Mouse (Mus musculus) frontal cortex, postnatal 36 days (tissue): Measurements from ENCODE around the gene Ankrd17.

ENCODE experiments used
- DNase-seq, 2 experiments: peaks; one replicate each; pipeline ENCODE4 v3.0.0; 2022; ENCODE audit warnings: low spot score in 2 of 2

The Ankrd17 gene

GRCm38 (mm10) chr5:90366121-90367066, at the start of gene Ankrd17:
TSS of gene Ankrd17 (minus strand) at chr5:90366577.
- DNase-seq, result peak; percentile 90 to 93

GRCm38 (mm10) chr5:90414925-90415295, 48.5 kb upstream of the Ankrd17 start:
- DNase-seq, result no peak

- DNase-seq, result no peak
Measured at GRCm38 (mm10) chr5:90414142-90414924, 48.0 kb upstream of the Ankrd17 start.

- DNase-seq, result peak; percentile 42 to 75
Measured at GRCm38 (mm10) chr5:90405210-90405609, 38.8 kb upstream of the Ankrd17 start.

GRCm38 (mm10) chr5:90396817-90397216, 30.4 kb upstream of the Ankrd17 start:
- no peak for DNase-seq

- DNase-seq, result no peak
Measured at GRCm38 (mm10) chr5:90394322-90394721, 27.9 kb upstream of the Ankrd17 start.

GRCm38 (mm10) chr5:90393764-90394163, 27.4 kb upstream of the Ankrd17 start:
- no peak for DNase-seq

- no peak for DNase-seq
Measured at GRCm38 (mm10) chr5:90383080-90383479, 16.7 kb upstream of the Ankrd17 start.

- DNase-seq, result no peak
Measured at GRCm38 (mm10) chr5:90381458-90381857, 15.1 kb upstream of the Ankrd17 start.

GRCm38 (mm10) chr5:90373708-90374107, 7.3 kb upstream of the Ankrd17 start:
- DNase-seq, result no peak

- DNase-seq, result no peak
Measured at GRCm38 (mm10) chr5:90370401-90370800, 4.0 kb upstream of the Ankrd17 start.

- peak; percentile 13 to 28 for DNase-seq
Measured at GRCm38 (mm10) chr5:90367067-90367303, 608 bp upstream of the Ankrd17 start, which contains the start of gene Gm9958. TSS of gene Gm9958 (plus strand) at chr5:90367204.

- DNase-seq, result peak; percentile 38 to 43
Measured at GRCm38 (mm10) chr5:90365141-90365951, 1.0 kb downstream of the Ankrd17 start.

- DNase-seq, result peak; percentile 51 to 84
Measured at GRCm38 (mm10) chr5:90364526-90364925, 1.9 kb downstream of the Ankrd17 start.

- DNase-seq, result no peak
Measured at GRCm38 (mm10) chr5:90355824-90356223, 10.6 kb downstream of the Ankrd17 start.

GRCm38 (mm10) chr5:90353552-90354317, 12.6 kb downstream of the Ankrd17 start:
- DNase-seq, result no peak

- no peak for DNase-seq
Measured at GRCm38 (mm10) chr5:90346877-90347276, 19.5 kb downstream of the Ankrd17 start.

GRCm38 (mm10) chr5:90340847-90341246, 25.5 kb downstream of the Ankrd17 start:
- DNase-seq, result no peak

- no peak for DNase-seq
Measured at GRCm38 (mm10) chr5:90339953-90340343, 26.4 kb downstream of the Ankrd17 start.

- DNase-seq, result peak; percentile 61 to 76
Measured at GRCm38 (mm10) chr5:90339129-90339952, 27.0 kb downstream of the Ankrd17 start.
